Mouse (Mus musculus): ENCODE data around the gene Zfp747.

The Zfp747 gene

GRCm38 (mm10) chr7:127326685-127327084 lies 49.2 kb downstream of the Zfp747 start:
- no peak for DNase-seq (ENCODE audit: low read depth)

GRCm38 (mm10) chr7:127325550-127325949 lies 50.3 kb downstream of the Zfp747 start:
- no peak for DNase-seq (ENCODE audit: low read depth)

GRCm38 (mm10) chr7:127324944-127325343 lies 50.9 kb downstream of the Zfp747 start:
- DNase-seq (ENCODE audit: low read depth), result no peak

Data from naive thymus-derived CD4-positive, alpha-beta T cell, adult 2 months (primary cell).